Mouse (Mus musculus) gastrocnemius, adult 18-20 months (tissue): ENCODE data around the gene Fsd2. TPM values are rescaled to one million over a fixed set of nuclear protein-coding genes. Genes with fewer than 3 reads are reported as not detected.

Experiments
- total RNA-seq, 2 experiments: library from RNA; stranded (reverse); gene quantifications; 2 replicates each; pipeline ENCODE4 v1.2.3; 2021

The Fsd2 gene
- total RNA-seq, 2 experiments from 2014 or later = 325 to 384 TPM

Other genes starting within 250 kb of the Fsd2 start
- 100 to 1,000 TPM; 798 to 844 TPM for gene Rps17, start 221.7 kb downstream of the Fsd2 start, total RNA-seq
- 10 to 100 TPM; 47.5 to 67.3 TPM for gene Cpeb1, start 111.5 kb downstream of the Fsd2 start, total RNA-seq
- under 1 TPM; 0.11 to 0.36 TPM for gene Ap3b2, start 73.0 kb downstream of the Fsd2 start, total RNA-seq
- 1 to 10 TPM; 4.2 to 9.7 TPM for gene BC048679, start 68.7 kb downstream of the Fsd2 start, total RNA-seq
- 1 to 10 TPM; 7.9 to 8.8 TPM for gene Whamm, start 4.3 kb upstream of the Fsd2 start, total RNA-seq
- 10 to 100 TPM; 51.1 to 51.7 TPM for gene Homer2, start 140.6 kb upstream of the Fsd2 start, total RNA-seq
- gene Ramac, start 196.0 kb upstream of the Fsd2 start, total RNA-seq = 10 to 100 TPM; 22.3 to 25.9 TPM
- gene 3110040N11Rik, start 222.5 kb upstream of the Fsd2 start, total RNA-seq = 10 to 100 TPM; 21.9 to 23.7 TPM